Mouse (Mus musculus) kidney, embryonic 16.5 days (tissue): ENCODE results near the gene Xpr1. TPM values are rescaled to one million over a fixed set of nuclear protein-coding genes. Genes with fewer than 3 reads are reported as not detected.

Source experiments
- ATAC-seq: fragments of 200-750 bp; cut with Nextera tagmentation; 2 replicates; pipeline ENCODE4 v1.8.0; 2017; ENCODE audit warnings: moderate TSS enrichment; ENCODE audit not compliant: low FRiP score, low TSS enrichment
- H3K27ac ChIP-seq: fragments of 300-500 bp; sonication (generic); 2 replicates; pipeline ENCODE4 v1.5.1; 2014; ENCODE audit warnings: low read length
- H3K27me3 ChIP-seq: fragments of 300-500 bp; sonication (generic); 2 replicates; pipeline ENCODE4 v1.6.1; 2014; ENCODE audit warnings: low read length, control low read depth, mixed read lengths; ENCODE audit not compliant: insufficient read depth
- H3K36me3 ChIP-seq: fragments of 300-500 bp; sonication (generic); 2 replicates; pipeline ENCODE4 v1.6.1; 2014; ENCODE audit warnings: low read length, control low read depth, mixed read lengths; ENCODE audit not compliant: insufficient read depth
- H3K4me1 ChIP-seq: fragments of 300-500 bp; sonication (generic); 2 replicates; pipeline ENCODE4 v1.6.1; 2014; ENCODE audit warnings: low read length, control low read depth, mixed read lengths; ENCODE audit not compliant: insufficient read depth
- H3K4me2 ChIP-seq: fragments of 300-500 bp; sonication (generic); replicated peaks from 2 replicates; pipeline ENCODE4 v1.6.1; 2014; ENCODE audit warnings: low read depth, low read length
- H3K4me3 ChIP-seq: fragments of 300-500 bp; sonication (generic); 2 replicates; pipeline ENCODE4 v1.5.1; 2014; ENCODE audit warnings: mild to moderate bottlenecking, low read length
- H3K9ac ChIP-seq: fragments of 300-500 bp; sonication (generic); replicated peaks from 2 replicates; pipeline ENCODE4 v1.6.1; 2014; ENCODE audit warnings: low read length
- H3K9me3 ChIP-seq: fragments of 300-500 bp; sonication (generic); 2 replicates; pipeline ENCODE4 v1.6.1; 2016; ENCODE audit warnings: low read length, control low read depth
- WGBS: fragments of 180-500 bp; shearing (Covaris S2); extraction: QIAGEN DNeasy Blood & Tissue Kit; methylation state at CpG from one replicate; pipeline ENCODE4 v1.1.7; 2014; 5-methylcytosine and 5-hydroxymethylcytosine counted together
- polyA plus RNA-seq: library from polyadenylated mRNA; unstranded; fragments of >200 nt; fragmentation: Nextera tagmentation; extraction: Ambion mirVana; gene quantifications from 2 replicates; pipeline ENCODE4 v1.2.1, GENCODE M21; 2015

Xpr1 gene
- polyA plus RNA-seq, 1 experiment from 2014 or later: 9.2 TPM

DNA sequence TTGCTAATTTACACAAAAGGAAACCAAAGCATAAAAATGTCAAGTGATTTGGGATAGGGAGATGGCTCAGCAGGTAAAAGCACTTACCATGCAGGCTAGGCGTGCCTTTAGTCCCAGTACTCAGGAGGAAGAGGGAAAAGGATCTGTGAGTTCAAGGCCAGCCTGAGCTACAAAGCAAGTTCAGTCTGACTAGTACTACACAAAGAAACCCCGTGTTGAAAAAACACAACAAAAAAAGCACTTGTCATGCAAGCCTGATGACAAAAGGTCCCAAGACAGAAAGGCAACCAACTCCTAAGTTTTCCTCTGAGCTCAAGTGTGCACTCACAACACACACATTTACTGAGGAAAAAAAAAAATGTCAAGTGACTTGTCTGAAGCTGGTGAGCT, 8.6 kb downstream of the Xpr1 start:
- Histone ChIP-seq H3K9me3 (no peaks in the 10 kb centered on the region; the same call in 1 of the 2 replicates), H3K9ac (no peak overlapping the region), H3K4me2 (no peak overlapping the region), H3K27me3 (no peaks in the 10 kb centered on the region), H3K36me3 (0 out of 2 replicates have a peak, but pooled peaks cover 2% of the 10 kb centered on the region), H3K4me1 (peaks cover 6% of the 10 kb centered on the region; the same call in 1 of the 2 replicates), H3K4me3 (no peak overlapping the region), H3K27ac (no peak overlapping the region)
- WGBS: 88% methylated on average over 2 of the region's 2 CpGs
- ATAC-seq: no peak

DNA sequence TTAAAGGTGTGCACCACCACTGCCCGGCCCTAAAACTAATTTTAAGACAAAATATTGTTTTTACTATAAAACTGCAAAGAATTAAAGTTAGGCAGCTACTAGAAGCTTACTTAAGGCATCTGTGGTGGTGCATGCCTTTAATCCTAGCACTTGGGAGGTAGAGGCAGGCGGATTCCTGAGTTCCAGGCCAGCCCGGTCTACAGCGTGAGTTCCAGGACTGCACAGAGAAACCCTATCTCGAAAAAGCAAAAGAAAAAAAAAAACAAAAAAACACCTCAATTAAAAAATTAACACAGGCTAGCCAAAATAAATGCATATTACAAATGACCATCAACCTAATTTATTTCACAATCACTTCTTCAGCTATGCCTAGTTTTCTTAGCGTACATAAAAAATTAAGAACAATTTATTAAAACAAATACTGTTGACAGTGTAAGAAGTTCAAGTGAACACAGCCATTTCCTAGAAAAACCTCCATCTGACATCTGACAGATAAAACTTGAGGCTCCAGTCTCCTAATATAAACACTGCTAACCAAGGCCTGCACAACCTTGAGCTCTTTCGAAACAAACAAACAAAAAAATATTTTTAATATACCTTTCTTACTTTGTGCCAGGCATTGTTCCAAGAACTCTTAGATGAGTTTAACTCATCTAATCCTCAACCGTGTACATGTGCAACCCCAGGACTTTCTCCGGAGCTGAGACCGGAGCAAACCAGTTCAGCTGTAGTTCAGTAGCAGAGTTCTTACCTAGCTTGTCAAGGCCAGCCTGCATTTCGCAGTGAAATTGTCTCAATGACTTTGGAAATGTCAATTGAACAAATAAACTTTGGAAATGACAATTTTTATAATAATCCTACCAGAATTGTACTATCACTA, 9.3 kb downstream of the Xpr1 start:
- 0 out of 2 replicates have a peak, but pooled peaks cover 2% of the 10 kb centered on the region for H3K36me3 ChIP-seq
- no peaks in the 10 kb centered on the region for H3K27me3 ChIP-seq
- no peaks in the 10 kb centered on the region; the same call in 1 of the 2 replicates for H3K9me3 ChIP-seq
- H3K4me3 ChIP-seq: no peak overlapping the region
- peaks cover 6% of the 10 kb centered on the region; the same call in 1 of the 2 replicates for H3K4me1 ChIP-seq
- no peak overlapping the region for H3K4me2 ChIP-seq
- 80% methylated on average over 11 of the region's 11 CpGs for WGBS
- no peak overlapping the region for H3K27ac ChIP-seq
- H3K9ac ChIP-seq: no peak overlapping the region
- ATAC-seq: no peak

- Histone ChIP-seq H3K27ac (no peak overlapping the region), H3K4me3 (no peak overlapping the region), H3K27me3 (no peaks in the 10 kb centered on the region), H3K4me1 (no peaks in the 10 kb centered on the region), H3K9me3 (no peaks in the 10 kb centered on the region; the same call in 1 of the 2 replicates), H3K9ac (no peak overlapping the region), H3K4me2 (no peak overlapping the region), H3K36me3 (no peaks in the 10 kb centered on the region)
- 93% methylated on average over 4 of the region's 4 CpGs for WGBS
- ATAC-seq: no peak
These were observed 17.2 kb downstream of the Xpr1 start for GRCm38 (mm10) chr1:155400056-155400455.

GRCm38 (mm10) chr1:155394829-155395228, 22.4 kb downstream of the Xpr1 start:
- no peak overlapping the region for H3K9ac ChIP-seq
- no peaks in the 10 kb centered on the region for H3K36me3 ChIP-seq
- H3K27me3 ChIP-seq: no peaks in the 10 kb centered on the region
- no peak overlapping the region for H3K4me3 ChIP-seq
- H3K4me2 ChIP-seq: no peak overlapping the region
- ATAC-seq: no peak
- no peaks in the 10 kb centered on the region for H3K9me3 ChIP-seq
- 77% methylated on average over 6 of the region's 6 CpGs for WGBS
- H3K4me1 ChIP-seq: no peaks in the 10 kb centered on the region
- H3K27ac ChIP-seq: no peak overlapping the region

DNA sequence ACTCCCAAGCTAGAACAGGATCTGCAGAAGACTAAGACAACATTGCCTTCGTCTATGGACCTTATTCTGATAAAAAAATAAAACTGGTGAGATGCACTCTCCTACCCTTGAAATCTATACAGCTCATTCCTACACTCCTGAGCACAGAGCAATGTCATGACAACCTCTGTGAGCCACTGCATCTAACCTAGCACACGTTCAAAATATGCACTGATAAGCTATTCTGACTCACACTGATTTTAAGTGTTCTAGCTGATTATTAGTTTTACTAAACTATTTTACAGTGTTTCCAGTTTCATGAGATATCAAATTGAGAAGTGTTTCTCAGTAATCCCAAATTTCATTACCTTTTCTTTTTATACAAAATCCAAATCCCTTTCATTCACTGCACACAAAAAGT, 23.2 kb downstream of the Xpr1 start:
- Histone ChIP-seq H3K9ac (no peak overlapping the region), H3K27me3 (no peaks in the 10 kb centered on the region), H3K36me3 (no peaks in the 10 kb centered on the region), H3K4me3 (no peak overlapping the region), H3K4me2 (no peak overlapping the region), H3K27ac (no peak overlapping the region), H3K9me3 (no peaks in the 10 kb centered on the region), H3K4me1 (no peaks in the 10 kb centered on the region)
- WGBS: 69% methylated on average over 2 of the region's 2 CpGs
- ATAC-seq: no peak

GRCm38 (mm10) chr1:155392825-155393224, 24.4 kb downstream of the Xpr1 start:
- H3K4me3 ChIP-seq: no peak overlapping the region
- ATAC-seq: no peak
- no peaks in the 10 kb centered on the region for H3K9me3 ChIP-seq
- H3K4me2 ChIP-seq: no peak overlapping the region
- no peaks in the 10 kb centered on the region for H3K27me3 ChIP-seq
- H3K36me3 ChIP-seq: no peaks in the 10 kb centered on the region
- H3K27ac ChIP-seq: no peak overlapping the region
- 87% methylated on average over 7 of the region's 7 CpGs for WGBS
- H3K9ac ChIP-seq: no peak overlapping the region
- H3K4me1 ChIP-seq: peaks cover 8% of the 10 kb centered on the region

GRCm38 (mm10) chr1:155391537-155391936, 25.7 kb downstream of the Xpr1 start:
- no peak for ATAC-seq
- no peaks in the 10 kb centered on the region for H3K36me3 ChIP-seq
- H3K27ac ChIP-seq: no peak overlapping the region
- H3K4me2 ChIP-seq: no peak overlapping the region
- no peaks in the 10 kb centered on the region for H3K9me3 ChIP-seq
- WGBS: 72% methylated on average over 4 of the region's 4 CpGs
- H3K4me1 ChIP-seq: peaks cover 8% of the 10 kb centered on the region
- no peak overlapping the region for H3K9ac ChIP-seq
- H3K4me3 ChIP-seq: no peak overlapping the region
- no peaks in the 10 kb centered on the region for H3K27me3 ChIP-seq

DNA sequence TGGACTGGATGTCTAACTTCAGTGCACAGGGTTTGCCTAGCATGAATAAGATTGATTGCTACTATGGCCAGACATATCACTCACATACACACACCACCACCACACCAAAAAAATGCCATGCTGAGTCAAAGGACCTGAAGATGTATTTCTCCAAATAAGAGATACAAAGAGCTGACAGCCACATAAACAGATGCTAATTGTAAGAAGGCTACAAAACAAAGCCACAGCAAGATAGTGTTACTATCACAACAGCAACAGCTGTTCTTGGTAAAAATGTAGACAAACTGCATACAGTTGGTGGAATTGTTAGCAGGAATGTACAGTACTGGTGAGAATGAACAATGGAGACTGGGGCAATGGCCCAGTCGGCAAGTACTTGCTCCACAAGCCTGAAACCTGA, 28.8 kb downstream of the Xpr1 start:
- no peaks in the 10 kb centered on the region for H3K9me3 ChIP-seq
- no peak for ATAC-seq
- H3K4me2 ChIP-seq: no peak overlapping the region
- no peaks in the 10 kb centered on the region for H3K36me3 ChIP-seq
- no peaks in the 10 kb centered on the region for H3K27me3 ChIP-seq
- H3K4me3 ChIP-seq: no peak overlapping the region
- H3K4me1 ChIP-seq: peaks cover 8% of the 10 kb centered on the region
- no peak overlapping the region for H3K27ac ChIP-seq
- H3K9ac ChIP-seq: no peak overlapping the region
- WGBS: 4% methylated on average over 1 of the region's 1 CpGs

DNA sequence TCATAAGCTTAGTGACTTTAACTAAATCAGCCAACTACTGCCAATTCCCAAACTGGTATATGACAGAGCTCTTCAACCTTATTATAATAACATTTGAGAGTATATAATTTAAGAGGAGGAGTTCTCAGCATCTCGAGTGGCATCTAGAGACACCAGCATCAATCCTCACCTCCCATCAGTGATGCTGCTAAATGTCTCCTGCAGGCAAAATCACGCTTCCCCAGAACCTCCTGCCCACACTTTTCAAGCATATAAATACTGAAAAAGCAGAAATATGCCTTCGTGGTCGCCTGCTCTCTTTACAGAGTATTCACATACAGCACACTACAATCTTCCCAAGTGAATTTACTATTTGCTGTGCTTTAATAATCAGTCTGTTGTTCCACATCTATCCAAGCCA, 30.7 kb downstream of the Xpr1 start:
- no peak for ATAC-seq
- H3K4me3 ChIP-seq: no peak overlapping the region
- peaks cover 8% of the 10 kb centered on the region for H3K4me1 ChIP-seq
- no peaks in the 10 kb centered on the region for H3K9me3 ChIP-seq
- WGBS: 89% methylated on average over 4 of the region's 4 CpGs
- no peaks in the 10 kb centered on the region for H3K27me3 ChIP-seq
- H3K4me2 ChIP-seq: no peak overlapping the region
- H3K36me3 ChIP-seq: no peaks in the 10 kb centered on the region
- no peak overlapping the region for H3K9ac ChIP-seq
- no peak overlapping the region for H3K27ac ChIP-seq
